Mouse (Mus musculus): ENCODE results near the gene Trim28. TPM values are rescaled to one million over a fixed set of nuclear protein-coding genes. Genes with fewer than 3 reads are reported as not detected.
A peak's percentile ranks its signal among the peaks of the same experiment; 100 is the strongest.

Trim28 gene
- polyA plus RNA-seq, 1 experiment from 2014 or later: 87.2 TPM

GRCm38 (mm10) chr7:13038621-13039169 lies 39.8 kb downstream of the Trim28 start:
- ATAC-seq: 0 out of 2 replicates have a peak, but pooled peaks have one; percentile 1
- 6% methylated on average over 15 of the region's 15 CpGs for WGBS
- Histone ChIP-seq H3K4me2 (replicated peaks; ENCODE audit: low read depth, low read length) (peak overlapping the region; percentile 62), H3K4me1 (ENCODE audit: insufficient read depth, low read depth, low read length) (peaks cover 25% of the 10 kb centered on the region), H3K27me3 (replicated peaks; ENCODE audit: insufficient read depth, low read length) (peaks cover 10% of the 10 kb centered on the region; the same call in 1 of the 2 replicates), H3K4me3 (ENCODE audit: low read depth, low read length) (peak overlapping the region; percentile 84), H3K9ac (replicated peaks; ENCODE audit: low read depth) (peak overlapping the region; percentile 99), H3K36me3 (ENCODE audit: insufficient read depth, low read length) (no peaks in the 10 kb centered on the region), H3K27ac (ENCODE audit: low read length) (peak overlapping the region; percentile 100), H3K9me3 (ENCODE audit: low read length) (no peaks in the 10 kb centered on the region)
- DNase-seq (ENCODE audit: low spot score): peak; percentile 78
- TF ChIP-seq EP300 (IDR thresholded peaks at IDR 0.05) (0 out of 2 replicates have a peak, but pooled peaks have one; percentile 13), CTCF (IDR thresholded peaks at IDR 0.05) (no peak)

- no peaks in the 10 kb centered on the region for H3K9me3 ChIP-seq (ENCODE audit: low read length)
- no peak overlapping the region for H3K4me3 ChIP-seq (ENCODE audit: low read depth, low read length)
- DNase-seq (ENCODE audit: low spot score) (no peak), ATAC-seq (no peak)
- H3K9ac ChIP-seq (replicated peaks; ENCODE audit: low read depth): peak overlapping the region; percentile 99; the same call in 1 of the 2 replicates
- H3K4me2 ChIP-seq (replicated peaks; ENCODE audit: low read depth, low read length): peak overlapping the region; percentile 62
- H3K4me1 ChIP-seq (ENCODE audit: insufficient read depth, low read depth, low read length): peaks cover 25% of the 10 kb centered on the region
- H3K27ac ChIP-seq (ENCODE audit: low read length): peak overlapping the region; percentile 100; the same call in 1 of the 2 replicates
- TF ChIP-seq CTCF (IDR thresholded peaks at IDR 0.05) (no peak), EP300 (IDR thresholded peaks at IDR 0.05) (no peak)
- no peaks in the 10 kb centered on the region for H3K36me3 ChIP-seq (ENCODE audit: insufficient read depth, low read length)
- WGBS: 81% methylated on average over 1 of the region's 1 CpGs
- H3K27me3 ChIP-seq (replicated peaks; ENCODE audit: insufficient read depth, low read length): peaks cover 15% of the 10 kb centered on the region
These were observed 40.3 kb downstream of the Trim28 start for GRCm38 (mm10) chr7:13039181-13039580.

GRCm38 (mm10) chr7:13041256-13041655 lies 42.3 kb downstream of the Trim28 start:
- 67% methylated on average over 1 of the region's 1 CpGs for WGBS
- no peak for ATAC-seq

GRCm38 (mm10) chr7:13042511-13042910 lies 43.6 kb downstream of the Trim28 start:
- Histone ChIP-seq H3K27ac (ENCODE audit: low read length) (no peak overlapping the region), H3K4me1 (ENCODE audit: insufficient read depth, low read depth, low read length) (peaks cover 12% of the 10 kb centered on the region), H3K27me3 (replicated peaks; ENCODE audit: insufficient read depth, low read length) (peaks cover 18% of the 10 kb centered on the region), H3K4me3 (ENCODE audit: low read depth, low read length) (no peak overlapping the region), H3K4me2 (replicated peaks; ENCODE audit: low read depth, low read length) (no peak overlapping the region), H3K36me3 (ENCODE audit: insufficient read depth, low read length) (no peaks in the 10 kb centered on the region), H3K9ac (replicated peaks; ENCODE audit: low read depth) (no peak overlapping the region), H3K9me3 (ENCODE audit: low read length) (no peaks in the 10 kb centered on the region)
- 69% methylated on average over 6 of the region's 6 CpGs for WGBS
- DNase-seq (ENCODE audit: low spot score) (no peak), ATAC-seq (no peak)
- TF ChIP-seq EP300 (IDR thresholded peaks at IDR 0.05) (no peak), CTCF (IDR thresholded peaks at IDR 0.05) (no peak)

More at GRCm38 (mm10) chr7:13041256-13041655, 42.3 kb downstream of the Trim28 start:
- H3K27ac ChIP-seq (ENCODE audit: low read length): no peak overlapping the region
- H3K27me3 ChIP-seq (replicated peaks; ENCODE audit: insufficient read depth, low read length): peaks cover 18% of the 10 kb centered on the region
- no peaks in the 10 kb centered on the region for H3K36me3 ChIP-seq (ENCODE audit: insufficient read depth, low read length)
- H3K9ac ChIP-seq (replicated peaks; ENCODE audit: low read depth): no peak overlapping the region
- no peak overlapping the region for H3K4me3 ChIP-seq (ENCODE audit: low read depth, low read length)
- no peak for DNase-seq (ENCODE audit: low spot score)
- H3K9me3 ChIP-seq (ENCODE audit: low read length): no peaks in the 10 kb centered on the region
- peaks cover 21% of the 10 kb centered on the region for H3K4me1 ChIP-seq (ENCODE audit: insufficient read depth, low read depth, low read length)
- TF ChIP-seq CTCF (IDR thresholded peaks at IDR 0.05) (no peak), EP300 (IDR thresholded peaks at IDR 0.05) (no peak)
- H3K4me2 ChIP-seq (replicated peaks; ENCODE audit: low read depth, low read length): no peak overlapping the region

- WGBS: 42% methylated on average over 16 of the region's 16 CpGs
- H3K4me2 ChIP-seq (replicated peaks; ENCODE audit: low read depth, low read length): 0 out of 2 replicates have a peak overlapping the region, but pooled peaks have one; percentile 52
- H3K36me3 ChIP-seq (ENCODE audit: insufficient read depth, low read length): no peaks in the 10 kb centered on the region
- H3K27ac ChIP-seq (ENCODE audit: low read length): no peak overlapping the region
- peaks cover 18% of the 10 kb centered on the region for H3K27me3 ChIP-seq (replicated peaks; ENCODE audit: insufficient read depth, low read length)
- TF ChIP-seq CTCF (IDR thresholded peaks at IDR 0.05): no peak
- TF ChIP-seq EP300 (IDR thresholded peaks at IDR 0.05): no peak
- DNase-seq (ENCODE audit: low spot score) (no peak), ATAC-seq (no peak)
- H3K4me3 ChIP-seq (ENCODE audit: low read depth, low read length): no peak overlapping the region
- no peaks in the 10 kb centered on the region for H3K9me3 ChIP-seq (ENCODE audit: low read length)
- H3K4me1 ChIP-seq (ENCODE audit: insufficient read depth, low read depth, low read length): peaks cover 12% of the 10 kb centered on the region
- H3K9ac ChIP-seq (replicated peaks; ENCODE audit: low read depth): no peak overlapping the region
These were observed 44.2 kb downstream of the Trim28 start for GRCm38 (mm10) chr7:13043120-13043444.

GRCm38 (mm10) chr7:13043445-13044253 lies 44.7 kb downstream of the Trim28 start:
- H3K27me3 ChIP-seq (replicated peaks; ENCODE audit: insufficient read depth, low read length): peaks cover 18% of the 10 kb centered on the region
- 4% methylated on average over 87 of the region's 88 CpGs for WGBS
- TF ChIP-seq CTCF (IDR thresholded peaks at IDR 0.05): 0 out of 2 replicates have a peak, but pooled peaks have one; percentile 1
- TF ChIP-seq EP300 (IDR thresholded peaks at IDR 0.05): no peak
- no peak overlapping the region for H3K27ac ChIP-seq (ENCODE audit: low read length)
- no peak overlapping the region for H3K9ac ChIP-seq (replicated peaks; ENCODE audit: low read depth)
- peak overlapping the region; percentile 52 for H3K4me2 ChIP-seq (replicated peaks; ENCODE audit: low read depth, low read length)
- ATAC-seq: peak; percentile 24
- no peaks in the 10 kb centered on the region for H3K9me3 ChIP-seq (ENCODE audit: low read length)
- no peaks in the 10 kb centered on the region for H3K36me3 ChIP-seq (ENCODE audit: insufficient read depth, low read length)
- peak overlapping the region; percentile 27 for H3K4me3 ChIP-seq (ENCODE audit: low read depth, low read length)
- peaks cover 10% of the 10 kb centered on the region for H3K4me1 ChIP-seq (ENCODE audit: insufficient read depth, low read depth, low read length)
- DNase-seq (ENCODE audit: low spot score): no peak

Measured in lung, postnatal 0 days (tissue).